20 mouse cellular contexts compared by ENCODE assay signal in genomic region chr16:13240326-13240725, GRCm38 (mm10). TPM values are rescaled to one million over a fixed set of nuclear protein-coding genes. Genes with fewer than 3 reads are reported as not detected.
DNase-seq lines count a peak whose midpoint lies in the region; ATAC-seq and TF ChIP-seq lines count a peak whose summit lies in the region.
"Had no signal": no experiment of that assay in that cellular context is flagged by ENCODE, and none has a peak within 500 bp of the region (broad histone marks: within the 10 kb centered on the region; RNA-seq: fewer than 3 reads in every experiment).

No protein-coding gene starts in this region.

- H3K9me3 ChIP-seq in liver, embryonic 16.5 days (replicated peaks; ENCODE audit: control insufficient read depth, low read length): no peaks in the 10 kb centered on the region
- no peaks in the 10 kb centered on the region for H3K9me3 ChIP-seq in liver, embryonic 12.5 days (replicated peaks)
- no peaks in the 10 kb centered on the region for H3K9me3 ChIP-seq in intestine, postnatal 0 days (ENCODE audit: control insufficient read depth)
- H3K9me3 ChIP-seq: embryonic facial prominence, embryonic 10.5 days; forebrain, embryonic 10.5 days; liver, embryonic 15.5 days; midbrain, embryonic 12.5 days; stomach, embryonic 15.5 days had no signal

- no peaks in the 10 kb centered on the region for H3K79me3 ChIP-seq in C2C12 (ENCODE audit: low read depth)

- H3K9ac ChIP-seq in liver, embryonic 16.5 days (ENCODE audit: low read depth, low read length): no peak overlapping the region
- H3K9ac ChIP-seq in liver, embryonic 12.5 days: no peak overlapping the region
- no peak overlapping the region for H3K9ac ChIP-seq in intestine, postnatal 0 days (ENCODE audit: low read depth, low read length)
- H3K9ac ChIP-seq: liver, embryonic 15.5 days; midbrain, embryonic 12.5 days; stomach, embryonic 15.5 days had no signal

- WGBS in liver, embryonic 16.5 days (ENCODE audit: insufficient replicate concordance): 39% methylated on average over 7 of the region's 7 CpGs
- 58% methylated on average over 7 of the region's 7 CpGs for WGBS in liver, embryonic 12.5 days (ENCODE audit: insufficient replicate concordance)
- 32% methylated on average over 7 of the region's 7 CpGs for WGBS in intestine, postnatal 0 days

- ATAC-seq in liver, embryonic 16.5 days (ENCODE audit: low read depth): peak; percentile 55; the same call in 1 of the 2 replicates
- no peak for ATAC-seq in liver, embryonic 12.5 days
- ATAC-seq in intestine, postnatal 0 days: peak; percentile 49; the same call in 1 of the 2 replicates
- no peak for ATAC-seq in erythroid progenitor cell, adult 5-6 weeks (replicated peaks; ENCODE audit: low FRiP score, poor library complexity, severe bottlenecking)
- ATAC-seq: inflammation-experienced regulatory T-cells, adult 6 months had no signal

- DNase-seq in adrenal gland, postnatal 14 days: peak; percentile 28
- DNase-seq in layer of hippocampus, adult 9-10 months (ENCODE audit: low spot score): no peak
- no peak for DNase-seq in heart, adult 8-10 months (ENCODE audit: low spot score)
- DNase-seq: cerebellum, adult 11-12 months; cerebellum, postnatal 36 days; kidney, postnatal 10 days; spleen, adult 18-20 months; thymus, postnatal 36 days had no signal

- TF ChIP-seq CTCF in C2C12 (IDR thresholded peaks at IDR 0.05; ENCODE audit: control insufficient read depth, insufficient read depth, insufficient read length): no peak
- TF ChIP-seq CTCF in intestine, postnatal 0 days (IDR thresholded peaks at IDR 0.05; ENCODE audit: low read depth): no peak

- no peaks in the 10 kb centered on the region for H3K4me1 ChIP-seq in liver, embryonic 16.5 days (ENCODE audit: control insufficient read depth, low read depth, low read length)
- H3K4me1 ChIP-seq in liver, embryonic 12.5 days: no peaks in the 10 kb centered on the region
- no peaks in the 10 kb centered on the region for H3K4me1 ChIP-seq in intestine, postnatal 0 days (replicated peaks; ENCODE audit: control insufficient read depth, insufficient read depth, low read length)
- H3K4me1 ChIP-seq: forebrain, embryonic 10.5 days; liver, embryonic 15.5 days; midbrain, embryonic 12.5 days; stomach, embryonic 15.5 days had no signal

- no peak overlapping the region for H3K4me3 ChIP-seq in liver, embryonic 16.5 days (ENCODE audit: low read depth, low read length)
- no peak overlapping the region for H3K4me3 ChIP-seq in liver, embryonic 12.5 days
- no peak overlapping the region for H3K4me3 ChIP-seq in C2C12 (ENCODE audit: insufficient read depth, poor library complexity, severe bottlenecking)
- H3K4me3 ChIP-seq in intestine, postnatal 0 days (ENCODE audit: low read depth, low read length): no peak overlapping the region
- H3K4me3 ChIP-seq: embryonic facial prominence, embryonic 10.5 days; forebrain, embryonic 10.5 days; liver, embryonic 15.5 days; midbrain, embryonic 12.5 days; stomach, embryonic 15.5 days had no signal

- H3K36me3 ChIP-seq in liver, embryonic 16.5 days (ENCODE audit: control insufficient read depth, insufficient read depth): no peaks in the 10 kb centered on the region
- no peaks in the 10 kb centered on the region for H3K36me3 ChIP-seq in liver, embryonic 12.5 days
- no peaks in the 10 kb centered on the region for H3K36me3 ChIP-seq in C2C12 (ENCODE audit: control insufficient read depth, insufficient read depth)
- no peaks in the 10 kb centered on the region for H3K36me3 ChIP-seq in intestine, postnatal 0 days (ENCODE audit: control insufficient read depth, insufficient read depth)
- H3K36me3 ChIP-seq: embryonic facial prominence, embryonic 10.5 days; forebrain, embryonic 10.5 days; liver, embryonic 15.5 days; midbrain, embryonic 12.5 days; stomach, embryonic 15.5 days had no signal

- H3K27ac ChIP-seq in liver, embryonic 16.5 days (ENCODE audit: low read length): no peak overlapping the region
- H3K27ac ChIP-seq in liver, embryonic 12.5 days: no peak overlapping the region
- no peak overlapping the region for H3K27ac ChIP-seq in intestine, postnatal 0 days (ENCODE audit: low read depth, low read length)
- H3K27ac ChIP-seq: embryonic facial prominence, embryonic 10.5 days; forebrain, embryonic 10.5 days; liver, embryonic 15.5 days; midbrain, embryonic 12.5 days; stomach, embryonic 15.5 days had no signal

- no peaks in the 10 kb centered on the region for H3K79me2 ChIP-seq in C2C12 (ENCODE audit: control insufficient read depth, insufficient read depth)

- no peaks in the 10 kb centered on the region for H3K27me3 ChIP-seq in liver, embryonic 16.5 days (ENCODE audit: control insufficient read depth, insufficient read depth, low read depth, low read length)
- no peaks in the 10 kb centered on the region for H3K27me3 ChIP-seq in liver, embryonic 12.5 days (replicated peaks)
- no peaks in the 10 kb centered on the region for H3K27me3 ChIP-seq in C2C12 (ENCODE audit: control insufficient read depth, insufficient read depth, insufficient read length)
- no peaks in the 10 kb centered on the region for H3K27me3 ChIP-seq in intestine, postnatal 0 days (replicated peaks; ENCODE audit: control insufficient read depth, insufficient read depth, low read length)
- H3K27me3 ChIP-seq: CH12.LX; liver, embryonic 15.5 days; midbrain, embryonic 12.5 days; stomach, embryonic 15.5 days had no signal

- no peak overlapping the region for H3K4me2 ChIP-seq in liver, embryonic 16.5 days (ENCODE audit: low read depth, low read length)
- no peak overlapping the region for H3K4me2 ChIP-seq in liver, embryonic 12.5 days
- no peak overlapping the region for H3K4me2 ChIP-seq in intestine, postnatal 0 days (replicated peaks; ENCODE audit: low read depth)
- H3K4me2 ChIP-seq: liver, embryonic 15.5 days; midbrain, embryonic 12.5 days; stomach, embryonic 15.5 days had no signal

- no peak overlapping the region for H3ac ChIP-seq in C2C12 (ENCODE audit: control insufficient read depth, insufficient read length, low read depth)

TF ChIP-seq in C2C12, 6 proteins besides CTCF, POLR2A, EP300 and RAD21:
- TF ChIP-seq MYOG (IDR thresholded peaks at IDR 0.05; ENCODE audit: control insufficient read depth, extremely low read depth, insufficient read length) (no peak), MYOD1 (IDR thresholded peaks at IDR 0.05; ENCODE audit: control insufficient read depth, insufficient read length, low read depth) (peak; percentile 50), MAX (IDR thresholded peaks at IDR 0.05) (no peak), FOSL1 (IDR thresholded peaks at IDR 0.05; ENCODE audit: insufficient read depth, low read length, poor library complexity, severe bottlenecking) (peak; percentile 21), CEBPB (IDR thresholded peaks at IDR 0.05; ENCODE audit: low read depth) (peak; percentile 67), USF1 (IDR thresholded peaks at IDR 0.05; ENCODE audit: low read depth) (peak; percentile 35)

RNA-seq across cellular contexts. Expression of gene Mrtfb, which starts 16.0 kb away (rescaled TPM):
- 3.0 and 4.5 TPM in 2 replicates for polyA plus RNA-seq in liver, embryonic 16.5 days (2015; fragmentation: Nextera tagmentation; extraction: Ambion mirVana)
- polyA plus RNA-seq in liver, embryonic 12.5 days (2016; fragmentation: Nextera tagmentation; extraction: Ambion mirVana): 5.5 and 5.7 TPM in 2 replicates
- polyA plus RNA-seq in C2C12 (2012; fragmentation: generic; extraction: Trizol): 6.6 TPM
- 32.3 and 34.5 TPM in 2 replicates for total RNA-seq in adrenal gland, postnatal 14 days (2021)
- polyA plus RNA-seq in intestine, postnatal 0 days (2015; fragmentation: Nextera tagmentation; extraction: Ambion mirVana): 14.2 and 14.6 TPM in 2 replicates
- 2.5 and 4.6 TPM in 2 replicates for total RNA-seq in erythroid progenitor cell, adult 5-6 weeks (2015; ENCODE audit: low replicate concordance)
- 1.1 and 1.2 TPM in 2 replicates for total RNA-seq in erythroid progenitor cell, adult 5-6 weeks (2017; ENCODE audit: low replicate concordance)
- total RNA-seq in heart, adult 8-10 months (2022): 10 to 100 TPM; 24.5 to 32.8 (median 28.8) TPM

Comparison
In these comparisons a context has a peak if more than half of its experiments do, and no peak if none do; other contexts are left out.
1. ATAC-seq: peak in liver, embryonic 16.5 days (single experiment) and intestine, postnatal 0 days (single experiment); none in liver, embryonic 12.5 days (single experiment) and erythroid progenitor cell, adult 5-6 weeks (single experiment).